Mouse (Mus musculus) heart, adult 2 months (tissue): ENCODE results near the gene Sh3kbp1. TPM values are rescaled to one million over a fixed set of nuclear protein-coding genes. Genes with fewer than 3 reads are reported as not detected.
A peak's percentile ranks its signal among the peaks of the same experiment; 100 is the strongest.

Experiments used
- DNase-seq, 2 experiments: peaks; one replicate each; pipeline ENCODE4 v3.0.0; 2021
- H3K27ac ChIP-seq: fragments of 200-600 bp; 2 replicates; pipeline ENCODE4 v1.8.1; 2022
- H3K27me3 ChIP-seq: fragments of 200-500 bp; 2 replicates; pipeline ENCODE4 v1.6.1; 2012; ENCODE audit warnings: mild to moderate bottlenecking, low read length, inconsistent platforms, mixed read lengths; ENCODE audit not compliant: control insufficient read depth, insufficient read depth
- H3K36me3 ChIP-seq: fragments of 200-500 bp; 2 replicates; pipeline ENCODE4 v1.6.1; 2012; ENCODE audit warnings: low read length, inconsistent platforms; ENCODE audit not compliant: control insufficient read depth, insufficient read depth
- H3K4me1 ChIP-seq: fragments of 200-500 bp; 2 replicates; pipeline ENCODE4 v1.6.1; 2011; ENCODE audit warnings: low read length; ENCODE audit not compliant: control insufficient read depth, insufficient read depth
- H3K4me3 ChIP-seq: fragments of 200-600 bp; 2 replicates; pipeline ENCODE4 v1.8.1; 2022
- H3K79me2 ChIP-seq: fragments of 200-500 bp; replicated peaks from 2 replicates; pipeline ENCODE4 v1.6.1; 2012; ENCODE audit warnings: mild to moderate bottlenecking, inconsistent platforms, low read length, moderate library complexity, mixed read lengths; ENCODE audit not compliant: control insufficient read depth, insufficient read depth
- H3K9ac ChIP-seq: fragments of 200-500 bp; 2 replicates; pipeline ENCODE4 v1.6.1; 2012; ENCODE audit warnings: low read depth, mild to moderate bottlenecking, control low read depth, inconsistent platforms, low read length, mixed read lengths
- CTCF ChIP-seq: fragments of 200-600 bp; IDR thresholded peaks from 2 replicates; pipeline ENCODE4 v1.8.1; 2022; ENCODE audit warnings: antibody characterized with exemption, mild to moderate bottlenecking, moderate library complexity
- EP300 ChIP-seq: fragments of 200-500 bp; IDR thresholded peaks from 2 replicates; pipeline ENCODE4 v1.6.1; 2011; ENCODE audit warnings: low read depth, low read length, control low read depth; ENCODE audit not compliant: insufficient read depth
- POLR2A ChIP-seq: fragments of 200-500 bp; IDR thresholded peaks from 2 replicates; pipeline ENCODE4 v1.6.1; 2011; ENCODE audit warnings: mild to moderate bottlenecking, low read depth, low read length, control low read depth; ENCODE audit not compliant: insufficient read depth
- WGBS: fragments of 180-500 bp; shearing (Covaris S2); methylation state at CpG from one replicate; pipeline ENCODE4 v1.1.7; 2018; 5-methylcytosine and 5-hydroxymethylcytosine counted together
- intact Hi-C: fragments of 180-260 bp; cut with DNase I; formaldehyde crosslinking; loops from one replicate; pipeline ENCODE4 v1.15.1; 2025
- polyA plus RNA-seq: library from polyadenylated mRNA; depleted of rRNA; stranded (reverse); fragments of >200 nt; gene quantifications from 2 replicates; pipeline ENCODE4 v1.2.3, GENCODE M21; 2012
- total RNA-seq, 2 experiments: library from RNA; stranded (reverse); gene quantifications; 2 replicates each; pipeline ENCODE4 v1.2.3; 2021

The Sh3kbp1 gene
- total and polyA plus RNA-seq, 3 experiments: 105 to 149 (median 132) TPM

GRCm38 (mm10) chrX:159686850-159687249, 59.8 kb downstream of the Sh3kbp1 start:
- TF ChIP-seq EP300 (no peak), CTCF (no peak), POLR2A (no peak)
- Histone ChIP-seq H3K9ac (no peak overlapping the region), H3K79me2 (no peaks in the 10 kb centered on the region), H3K4me1 (no peaks in the 10 kb centered on the region), H3K4me3 (no peak overlapping the region), H3K27ac (no peak overlapping the region), H3K36me3 (no peaks in the 10 kb centered on the region), H3K27me3 (no peaks in the 10 kb centered on the region)
- intact Hi-C loops: no loop called here
- 73% methylated on average over 4 of the region's 4 CpGs for WGBS
- no peak for DNase-seq

GRCm38 (mm10) chrX:159688698-159689097, 61.6 kb downstream of the Sh3kbp1 start:
- 84% methylated on average over 5 of the region's 5 CpGs for WGBS
- Histone ChIP-seq H3K27ac (no peak overlapping the region), H3K36me3 (no peaks in the 10 kb centered on the region), H3K9ac (no peak overlapping the region), H3K4me1 (no peaks in the 10 kb centered on the region), H3K27me3 (no peaks in the 10 kb centered on the region), H3K4me3 (no peak overlapping the region), H3K79me2 (no peaks in the 10 kb centered on the region)
- intact Hi-C loops: no loop called here
- TF ChIP-seq POLR2A: no peak
- TF ChIP-seq CTCF: no peak
- no peak for TF ChIP-seq EP300
- no peak for DNase-seq

- H3K4me3 ChIP-seq: no peak overlapping the region
- H3K27me3 ChIP-seq: no peaks in the 10 kb centered on the region
- intact Hi-C loops: no loop called here
- no peaks in the 10 kb centered on the region for H3K4me1 ChIP-seq
- WGBS: 60% methylated on average over 10 of the region's 10 CpGs
- H3K79me2 ChIP-seq: no peaks in the 10 kb centered on the region
- H3K27ac ChIP-seq: no peak overlapping the region
- DNase-seq: no peak
- H3K36me3 ChIP-seq: no peaks in the 10 kb centered on the region
- no peak overlapping the region for H3K9ac ChIP-seq
- TF ChIP-seq CTCF (no peak), EP300 (no peak), POLR2A (no peak)
Observed at GRCm38 (mm10) chrX:159689785-159690416, 62.8 kb downstream of the Sh3kbp1 start.

DNA sequence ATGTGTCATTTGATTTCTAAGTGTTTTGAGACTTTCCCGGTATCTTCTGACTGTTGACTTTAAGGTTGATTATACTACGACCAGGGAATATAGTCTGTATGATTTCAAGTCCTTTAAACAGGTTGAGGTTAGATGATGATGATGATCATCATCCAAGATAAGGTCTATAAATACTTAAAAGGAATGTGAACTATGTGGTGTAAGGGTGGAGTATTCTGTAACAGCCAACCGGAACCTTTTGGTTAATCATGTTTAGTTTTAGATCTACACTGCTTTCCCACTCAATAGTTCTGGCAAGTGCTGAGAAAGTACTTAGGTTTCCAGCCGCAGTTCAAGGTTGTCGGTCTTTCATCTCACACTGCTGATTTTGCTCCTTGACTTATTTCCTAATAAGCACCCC, 66.1 kb downstream of the Sh3kbp1 start:
- H3K4me1 ChIP-seq: peaks cover 2% of the 10 kb centered on the region
- intact Hi-C loops: no loop called here
- no peak overlapping the region for H3K9ac ChIP-seq
- H3K36me3 ChIP-seq: no peaks in the 10 kb centered on the region
- TF ChIP-seq CTCF: no peak
- no peak for TF ChIP-seq POLR2A
- no peak for TF ChIP-seq EP300
- no peak overlapping the region for H3K27ac ChIP-seq
- H3K79me2 ChIP-seq: no peaks in the 10 kb centered on the region
- no peaks in the 10 kb centered on the region for H3K27me3 ChIP-seq
- whole genome bisulfite sequencing: 72% methylated on average over 5 of the region's 5 CpGs
- no peak overlapping the region for H3K4me3 ChIP-seq
- no peak for DNase-seq

DNA sequence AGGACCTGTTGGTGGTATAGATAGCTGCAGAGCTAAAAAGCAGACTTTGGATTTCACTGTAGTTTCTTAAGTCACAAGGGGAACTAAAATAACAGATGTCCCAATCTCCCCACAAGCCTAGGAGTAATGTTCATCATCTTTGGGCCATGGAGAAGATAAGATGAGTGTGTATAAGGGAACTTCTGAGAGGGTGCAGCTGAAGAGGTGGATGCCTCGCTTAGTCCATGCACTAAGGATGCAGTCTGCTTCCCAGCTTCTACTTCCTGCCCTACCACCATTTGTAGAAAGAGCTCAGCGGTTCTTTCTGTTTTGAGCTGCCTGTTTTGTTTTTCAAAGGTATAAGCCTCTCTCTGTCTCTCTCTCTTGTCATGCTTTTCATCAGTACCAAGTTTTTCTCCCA, 69.5 kb downstream of the Sh3kbp1 start:
- DNase-seq: no peak
- Histone ChIP-seq H3K79me2 (no peaks in the 10 kb centered on the region), H3K4me3 (no peak overlapping the region), H3K36me3 (no peaks in the 10 kb centered on the region), H3K9ac (no peak overlapping the region), H3K4me1 (peaks cover 2% of the 10 kb centered on the region), H3K27me3 (no peaks in the 10 kb centered on the region), H3K27ac (no peak overlapping the region)
- intact Hi-C loops: no loop called here
- 10% methylated on average over 2 of the region's 2 CpGs for WGBS
- TF ChIP-seq CTCF: no peak
- TF ChIP-seq POLR2A: no peak
- no peak for TF ChIP-seq EP300

GRCm38 (mm10) chrX:159697030-159697454, 70.0 kb downstream of the Sh3kbp1 start:
- TF ChIP-seq EP300 (no peak), CTCF (no peak), POLR2A (no peak)
- Histone ChIP-seq H3K27me3 (no peaks in the 10 kb centered on the region), H3K36me3 (no peaks in the 10 kb centered on the region), H3K9ac (no peak overlapping the region), H3K4me3 (no peak overlapping the region), H3K27ac (no peak overlapping the region), H3K79me2 (no peaks in the 10 kb centered on the region), H3K4me1 (peaks cover 2% of the 10 kb centered on the region)
- intact Hi-C loops: no loop called here
- peak; percentile 35 to 48 for DNase-seq
- 43% methylated on average over 4 of the region's 4 CpGs for WGBS
